ENCODE assay signal across 15 mouse cellular contexts in the genomic region with DNA sequence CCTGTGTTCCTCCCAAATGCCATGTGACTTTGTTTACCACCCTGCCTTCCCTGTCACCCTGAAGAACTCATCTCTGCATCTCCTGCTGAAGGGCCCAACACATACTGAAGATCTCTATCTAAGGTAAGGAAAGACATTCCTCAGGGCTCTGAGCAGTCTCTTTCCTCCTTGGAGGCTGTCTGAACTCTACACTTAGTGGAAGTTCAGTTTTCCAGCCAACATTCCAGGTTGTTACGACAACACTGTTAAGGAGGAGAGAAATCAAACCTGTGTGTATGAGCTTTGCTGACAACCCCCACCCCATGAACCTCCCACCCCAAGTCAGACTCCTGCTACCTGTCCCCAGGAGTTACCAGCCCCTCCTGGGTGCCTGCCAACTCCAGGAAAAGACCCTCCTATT.
"Had no signal": no experiment of that assay in that cellular context is flagged by ENCODE, and none has a peak within 500 bp of the region (broad histone marks: within the 10 kb centered on the region; RNA-seq: fewer than 3 reads in every experiment).

No protein-coding gene starts in this region.

- H3K4me3 ChIP-seq: megakaryocyte, embryonic 14.5 days; midbrain, embryonic 13.5 days; midbrain, embryonic 15.5 days; neural tube, embryonic 12.5 days; stomach, embryonic 15.5 days had no signal

- H3K36me3 ChIP-seq: midbrain, embryonic 13.5 days; midbrain, embryonic 15.5 days; neural tube, embryonic 12.5 days; stomach, embryonic 15.5 days had no signal

- H3K4me2 ChIP-seq: lung, embryonic 14.5 days; midbrain, embryonic 11.5 days; midbrain, embryonic 13.5 days; midbrain, embryonic 15.5 days; neural tube, embryonic 12.5 days; stomach, embryonic 15.5 days had no signal

- H3K27ac ChIP-seq: macrophage; midbrain, embryonic 13.5 days; midbrain, embryonic 15.5 days; neural tube, embryonic 12.5 days; stomach, embryonic 15.5 days; stomach, postnatal 0 days had no signal

- ATAC-seq: midbrain, embryonic 13.5 days; midbrain, embryonic 15.5 days had no signal

- H3K9ac ChIP-seq: lung, embryonic 14.5 days; midbrain, embryonic 13.5 days; midbrain, embryonic 15.5 days; neural tube, embryonic 12.5 days; stomach, embryonic 15.5 days had no signal

- H3K9me3 ChIP-seq: midbrain, embryonic 13.5 days; midbrain, embryonic 15.5 days; neural tube, embryonic 12.5 days; stomach, embryonic 15.5 days had no signal

- DNase-seq: lung, embryonic 14.5 days; lung, postnatal 14 days; lung, postnatal 36 days; right cerebral cortex, postnatal 14 days; thymus, adult 2 months; thymus, postnatal 25 days; thymus, postnatal 4 days had no signal
